Mouse (Mus musculus) right cerebral cortex, adult 18-20 months (tissue): ENCODE results near the gene Fam32a.

Source experiments
- DNase-seq: peaks from one replicate; pipeline ENCODE4 v3.0.0; 2022; ENCODE audit warnings: mixed read lengths

Fam32a gene

GRCm38 (mm10) chr8:72219541-72220363 lies at the start of gene Fam32a:
Gene Fam32a (plus strand): TSS chr8:72219730.
- peak; percentile 91 for DNase-seq

GRCm38 (mm10) chr8:72177346-72177925 lies 42.1 kb upstream of the Fam32a start:
- DNase-seq: peak; percentile 65

DNA sequence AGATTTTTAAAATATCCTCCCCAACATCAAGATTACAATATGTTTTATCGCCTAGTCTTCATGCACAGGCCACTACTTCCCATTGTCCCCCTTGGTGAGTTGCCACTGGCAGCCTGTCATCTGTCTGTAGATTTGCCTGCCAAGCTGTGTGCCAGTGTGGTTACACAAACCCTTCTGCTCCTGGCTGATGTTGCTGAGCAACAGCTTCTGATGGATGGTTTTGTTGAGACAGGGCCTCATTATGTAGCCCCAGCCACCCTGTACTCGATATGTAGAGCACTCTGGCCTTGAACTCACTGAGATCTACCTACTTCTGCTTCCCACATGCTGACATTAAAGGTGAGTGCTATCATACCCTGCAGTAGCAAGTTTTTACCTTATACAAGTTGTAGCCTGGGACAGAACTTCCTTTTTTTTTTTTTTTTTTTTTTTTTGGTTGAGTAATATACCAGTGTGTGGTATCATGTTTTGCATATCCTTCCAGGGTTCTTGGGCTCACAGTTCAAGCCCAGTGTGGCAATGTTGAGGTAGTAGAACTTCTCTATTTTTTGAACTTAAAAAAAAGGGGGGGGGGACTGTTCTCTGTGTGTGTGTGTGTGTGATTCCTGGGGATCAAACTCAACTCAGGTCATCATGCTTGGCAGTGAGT lies 35.9 kb upstream of the Fam32a start:
- DNase-seq: no peak

GRCm38 (mm10) chr8:72187793-72188331 lies 31.7 kb upstream of the Fam32a start:
- DNase-seq: no peak

DNA sequence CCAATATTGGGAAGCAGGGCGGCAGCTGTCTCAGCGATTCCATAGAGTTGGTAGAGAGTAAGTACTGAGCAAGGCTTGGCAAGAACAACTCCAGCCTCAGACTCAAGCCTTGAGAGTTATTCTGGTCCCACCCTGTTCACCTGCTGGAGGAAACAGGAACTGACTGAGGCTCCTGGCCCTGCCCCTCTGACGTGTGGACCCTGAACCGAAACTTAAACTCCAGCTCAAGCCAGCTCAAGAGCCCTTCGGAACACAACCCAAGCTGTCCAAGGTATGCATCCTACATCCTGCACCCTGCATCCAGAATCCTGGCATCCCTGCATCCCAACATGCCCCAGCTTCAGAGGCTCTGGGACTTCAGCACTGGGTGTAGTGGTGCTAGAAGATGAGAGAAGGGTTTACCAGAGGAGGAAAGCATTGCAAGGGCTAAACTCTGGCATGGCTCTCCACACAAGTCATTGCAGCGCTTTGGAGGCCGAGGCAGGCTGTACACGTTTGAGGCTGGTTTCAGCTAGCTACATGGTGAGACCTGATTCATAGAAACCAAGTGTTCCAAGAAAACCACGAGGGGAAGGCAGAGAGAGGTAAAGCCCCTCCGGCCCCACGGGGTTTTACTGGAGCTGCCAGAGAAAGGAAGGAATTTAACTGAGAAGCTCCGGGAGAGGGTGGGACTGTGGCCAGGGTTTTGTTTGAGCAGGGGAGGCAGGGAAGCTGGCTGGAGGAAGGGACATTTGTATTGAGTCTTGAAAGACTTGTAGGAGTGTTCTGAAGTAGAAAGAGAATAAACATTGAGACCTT lies 29.9 kb upstream of the Fam32a start, which contains the start of gene Hsh2d:
Gene Hsh2d (plus strand): TSS at position 222 of the 798 bp plus-strand sequence.
- no peak for DNase-seq

- DNase-seq: no peak
Measured at GRCm38 (mm10) chr8:72190215-72190539, 29.4 kb upstream of the Fam32a start.

GRCm38 (mm10) chr8:72192065-72192464 lies 27.5 kb upstream of the Fam32a start:
- DNase-seq: no peak

DNA sequence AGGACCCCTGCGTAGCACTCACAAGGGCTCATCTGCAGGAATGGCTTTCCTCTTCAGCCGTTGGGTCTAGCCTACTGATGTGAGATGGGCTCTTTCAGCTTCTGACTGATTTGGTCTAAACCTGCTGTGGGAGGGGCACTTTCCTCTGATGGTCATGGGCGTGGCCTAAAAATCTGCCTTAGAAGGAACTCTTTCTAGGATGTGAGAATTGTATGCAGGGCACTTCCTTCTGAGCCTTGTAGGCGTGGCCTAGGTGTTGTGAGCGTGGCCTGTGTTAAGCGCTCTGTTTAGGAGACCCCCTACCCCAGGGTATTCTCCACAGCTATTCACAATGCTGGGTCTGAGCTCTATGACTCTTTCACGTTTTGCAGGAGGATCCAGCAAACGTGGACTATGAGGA lies 21.5 kb upstream of the Fam32a start:
- DNase-seq: no peak

- no peak for DNase-seq
Measured at GRCm38 (mm10) chr8:72208582-72208981, 10.9 kb upstream of the Fam32a start.

GRCm38 (mm10) chr8:72210222-72210621 lies 9.3 kb upstream of the Fam32a start:
- DNase-seq: no peak

- DNase-seq: no peak
Measured at GRCm38 (mm10) chr8:72210710-72211109, 8.8 kb upstream of the Fam32a start.

DNA sequence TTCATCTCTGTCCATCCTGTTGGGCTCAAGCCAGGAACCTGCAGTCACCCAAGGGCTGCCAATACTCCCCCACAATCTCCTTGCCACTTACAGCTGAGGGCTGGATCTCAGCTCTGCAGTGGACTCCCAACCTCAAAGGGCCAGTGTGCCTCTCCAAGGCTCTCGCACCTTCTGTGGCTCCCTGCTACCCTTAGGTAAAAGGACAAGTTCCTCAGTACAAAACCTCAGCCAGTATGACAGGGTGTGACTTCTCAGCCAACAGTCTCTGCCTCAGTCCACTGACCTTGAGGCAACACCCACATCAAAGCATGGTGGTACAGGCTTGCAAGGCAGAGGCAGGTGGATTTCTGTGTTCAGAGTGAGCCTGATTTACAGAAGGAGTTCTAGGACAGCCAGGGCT lies 7.7 kb upstream of the Fam32a start:
- no peak for DNase-seq

DNA sequence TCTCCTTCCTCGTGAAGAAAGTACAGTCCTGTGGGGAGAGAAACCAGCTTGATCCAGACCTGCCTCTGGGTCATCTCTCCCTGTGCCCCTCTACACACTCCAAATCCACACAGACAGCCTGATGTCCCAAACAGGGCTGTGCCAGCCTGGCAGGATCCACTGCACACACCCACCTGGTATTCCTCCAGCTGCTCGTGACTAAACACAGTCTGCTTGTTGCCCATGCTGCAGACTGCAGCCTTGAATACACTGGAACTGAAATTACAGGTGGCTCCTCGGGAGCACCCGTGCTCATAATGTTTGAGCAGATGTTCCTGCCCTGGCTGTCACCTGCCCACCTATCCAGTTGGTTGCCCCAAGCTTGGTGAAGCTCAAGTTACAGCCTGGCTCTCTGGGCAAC lies 6.8 kb upstream of the Fam32a start, which contains the start of gene Cib3:
Gene Cib3 (minus strand): TSS at position 87 of the 400 bp plus-strand sequence.
- DNase-seq: peak; percentile 10

- no peak for DNase-seq
Measured at GRCm38 (mm10) chr8:72213536-72213935, 6.0 kb upstream of the Fam32a start, which contains the start of gene Gm11034. Gene Gm11034 (minus strand): TSS chr8:72213636.

DNA sequence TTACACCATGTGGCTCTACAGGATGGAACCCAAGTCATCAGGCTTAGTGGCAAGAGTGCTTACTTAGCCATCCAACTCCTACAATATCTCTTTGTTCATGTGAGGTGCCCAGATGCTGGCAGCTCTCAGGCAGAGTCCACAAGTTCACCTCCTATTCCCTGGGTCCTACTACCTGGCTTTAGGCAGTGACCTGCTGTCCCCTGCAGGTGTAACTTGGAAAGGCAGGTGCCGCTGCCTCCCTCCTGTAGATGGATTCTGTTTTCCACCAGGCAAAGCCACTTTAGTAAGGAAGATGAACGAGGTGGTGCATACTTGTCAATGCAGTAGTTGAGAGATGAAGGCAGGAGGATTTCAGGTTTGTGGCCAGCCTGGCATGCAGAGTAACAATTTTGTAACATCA lies 4.5 kb upstream of the Fam32a start:
- no peak for DNase-seq

DNA sequence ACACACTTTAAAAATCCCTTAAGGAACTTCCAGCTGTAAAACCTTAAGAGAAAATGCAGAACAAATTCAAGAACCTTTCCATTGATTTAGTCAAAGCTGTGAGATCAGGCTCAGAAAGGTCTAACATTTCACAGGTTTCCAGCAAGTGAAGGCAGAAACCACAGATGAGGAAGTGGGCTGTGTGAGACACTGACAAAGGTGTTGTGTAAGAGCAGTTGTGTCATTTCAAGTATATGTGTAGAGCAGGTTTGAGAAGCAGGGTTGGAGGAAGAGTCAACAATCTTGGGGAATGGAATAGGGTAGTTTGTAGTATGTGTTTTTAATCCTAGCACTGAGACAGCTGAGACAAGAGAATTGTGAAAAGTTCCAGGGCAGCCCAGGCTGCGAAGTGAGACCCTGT lies 3.7 kb upstream of the Fam32a start:
- DNase-seq: no peak

DNA sequence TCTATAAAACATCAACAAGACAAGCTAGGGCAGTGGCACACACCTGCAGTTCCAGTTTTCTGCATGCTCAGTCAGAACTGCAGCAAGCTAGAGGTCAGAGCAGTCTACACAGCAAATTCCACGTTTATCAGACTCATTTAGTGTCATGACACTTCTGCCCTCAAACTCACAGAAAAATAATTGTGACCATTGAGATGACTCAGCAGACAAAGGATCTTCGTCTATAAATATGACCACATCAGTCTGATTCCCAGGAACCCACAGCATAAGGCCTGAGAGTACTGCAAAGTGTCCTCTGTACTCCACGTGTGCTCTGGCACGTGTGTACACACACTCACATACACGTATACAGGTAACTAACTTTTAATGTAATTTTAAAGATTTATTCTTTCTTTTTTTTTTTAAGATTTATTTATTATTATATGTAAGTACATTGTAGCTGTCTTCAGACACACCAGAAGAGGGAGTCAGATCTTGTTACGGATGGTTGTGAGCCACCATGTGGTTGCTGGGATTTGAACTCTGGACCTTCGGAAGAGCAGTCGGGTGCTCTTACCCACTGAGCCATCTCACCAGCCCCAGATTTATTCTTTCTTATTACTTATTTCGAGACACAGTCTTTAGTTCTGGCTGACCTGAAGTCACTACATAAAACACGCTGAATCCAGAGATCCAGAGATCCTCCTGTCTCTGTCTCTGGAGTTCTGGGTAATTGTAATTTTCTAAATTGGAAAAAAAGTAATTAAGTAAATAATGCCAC lies 569 bp upstream of the Fam32a start:
- no peak for DNase-seq

DNA sequence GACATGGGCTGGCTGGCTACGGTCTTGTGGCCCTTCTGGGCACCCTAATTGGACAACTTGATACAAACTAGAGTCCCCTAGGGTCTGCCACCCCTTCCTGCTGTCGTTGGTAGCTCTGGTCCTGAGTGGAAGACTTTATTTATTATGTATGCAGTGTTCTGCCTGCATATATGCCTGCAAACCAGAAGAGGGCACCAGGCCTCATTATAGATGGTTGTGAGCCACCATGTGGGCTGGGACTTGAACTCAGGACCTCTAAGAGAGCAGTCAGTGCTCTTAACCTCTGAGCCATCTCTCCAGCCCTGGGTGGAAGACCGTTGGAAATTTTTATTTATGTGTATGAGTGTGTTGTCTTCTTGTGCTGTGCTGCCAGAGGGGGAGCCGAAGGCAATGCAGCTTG lies 1.2 kb downstream of the Fam32a start:
- no peak for DNase-seq

- DNase-seq: no peak
Measured at GRCm38 (mm10) chr8:72222656-72223055, 3.1 kb downstream of the Fam32a start.

DNA sequence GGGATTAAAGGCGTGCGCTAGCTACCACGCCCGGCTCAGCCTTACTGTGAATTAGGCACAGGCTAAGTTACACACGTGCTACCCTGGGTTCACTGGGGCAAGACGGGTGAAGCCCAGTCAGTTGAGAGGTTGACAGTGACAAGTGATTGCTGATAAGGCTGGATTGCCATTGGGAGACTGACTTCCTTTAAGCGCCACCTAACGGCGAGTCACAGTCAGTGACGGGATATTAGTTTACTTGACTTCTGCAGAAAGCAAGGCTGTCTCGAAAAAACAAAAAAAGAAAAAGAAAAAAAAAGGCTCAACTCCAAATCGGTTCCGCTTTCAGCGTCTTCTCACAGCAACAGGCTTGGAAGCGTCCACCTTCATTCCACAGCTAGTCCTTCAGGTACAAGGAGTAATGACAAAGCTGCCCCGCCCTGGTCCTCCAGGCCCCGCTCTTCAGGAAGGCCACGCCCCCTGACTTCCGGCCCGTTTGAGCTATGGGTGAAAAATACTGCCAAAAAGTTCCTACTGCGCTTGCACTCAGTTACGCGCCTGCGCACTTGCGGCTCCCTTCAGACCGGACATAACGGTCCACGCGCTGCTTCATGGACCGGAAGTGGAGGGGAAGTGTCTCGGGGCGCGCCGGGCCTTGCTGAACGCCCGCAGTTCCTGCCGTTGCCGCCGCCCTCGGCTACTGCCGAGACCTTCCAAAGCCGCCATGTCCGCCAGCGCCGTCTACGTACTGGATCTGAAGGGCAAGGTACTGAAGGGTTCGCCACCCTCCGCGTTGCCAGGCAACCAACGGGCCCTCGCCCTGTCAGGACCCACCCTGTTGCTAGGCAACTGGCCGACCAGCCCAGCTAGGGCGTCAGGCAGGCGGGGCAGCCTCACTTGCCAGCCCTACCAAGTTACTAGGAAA lies 20.2 kb downstream of the Fam32a start, which contains the start of gene Ap1m1:
Gene Ap1m1 (plus strand): TSS at position 520 of the 904 bp plus-strand sequence.
- DNase-seq: peak; percentile 98

DNA sequence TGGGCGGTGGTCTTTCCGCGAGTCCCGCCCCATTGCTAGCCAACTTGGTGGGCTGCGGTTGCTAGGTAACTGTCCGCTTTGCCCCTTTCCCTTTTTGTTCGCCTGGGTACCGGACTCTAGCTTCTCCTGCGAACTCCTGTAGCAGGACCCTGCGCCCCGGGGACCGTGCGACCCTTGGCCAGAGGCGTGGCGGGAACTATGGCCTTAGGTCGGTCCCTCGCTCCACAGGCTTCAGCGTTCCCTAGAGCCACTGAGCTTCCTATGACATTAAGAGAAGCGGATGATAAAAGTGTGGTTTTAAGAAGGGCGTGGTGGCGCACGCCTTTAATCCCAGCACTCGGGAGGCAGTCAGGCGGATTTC lies 20.9 kb downstream of the Fam32a start:
- DNase-seq: no peak
